Mouse (Mus musculus) kidney, postnatal 4 days (tissue): Measurements from ENCODE around the gene Lama2.

Experiments
- DNase-seq, 2 experiments: peaks; one replicate each; pipeline ENCODE4 v3.0.0; 2021; ENCODE audit warnings: mixed read lengths in 2 of 2

The Lama2 gene

GRCm38 (mm10) chr10:27382887-27383609, 236.5 kb downstream of the Lama2 start:
- no peak for DNase-seq

- DNase-seq: no peak
These were observed 241.3 kb downstream of the Lama2 start for GRCm38 (mm10) chr10:27378286-27378685.

GRCm38 (mm10) chr10:27344278-27344677, 275.3 kb downstream of the Lama2 start:
- DNase-seq: no peak

- DNase-seq: no peak
These were observed 297.1 kb downstream of the Lama2 start for GRCm38 (mm10) chr10:27322410-27322990.

GRCm38 (mm10) chr10:27307444-27307843, 312.1 kb downstream of the Lama2 start:
- DNase-seq: no peak

GRCm38 (mm10) chr10:27305301-27305700, 314.3 kb downstream of the Lama2 start:
- DNase-seq: no peak

- peak; percentile 5 to 7 for DNase-seq
These were observed 334.3 kb downstream of the Lama2 start for GRCm38 (mm10) chr10:27285098-27285860.

- no peak for DNase-seq
These were observed 352.1 kb downstream of the Lama2 start for GRCm38 (mm10) chr10:27267432-27267831.

GRCm38 (mm10) chr10:27265812-27266211, 353.7 kb downstream of the Lama2 start:
- DNase-seq: no peak

GRCm38 (mm10) chr10:27264713-27265112, 354.8 kb downstream of the Lama2 start:
- DNase-seq: no peak

- no peak for DNase-seq
These were observed 369.8 kb downstream of the Lama2 start for GRCm38 (mm10) chr10:27249741-27250140.

- DNase-seq: no peak
These were observed 384.8 kb downstream of the Lama2 start for GRCm38 (mm10) chr10:27234755-27235154.

- DNase-seq: no peak
These were observed 386.0 kb downstream of the Lama2 start for GRCm38 (mm10) chr10:27233577-27233976.

- no peak for DNase-seq
These were observed 395.7 kb downstream of the Lama2 start for GRCm38 (mm10) chr10:27223815-27224375.

GRCm38 (mm10) chr10:27222639-27223315, 396.8 kb downstream of the Lama2 start:
- DNase-seq: peak in 1 of 2 experiments; percentile 4

GRCm38 (mm10) chr10:27219698-27220097, 399.9 kb downstream of the Lama2 start:
- no peak for DNase-seq

GRCm38 (mm10) chr10:27207320-27207719, 412.2 kb downstream of the Lama2 start:
- DNase-seq: no peak

- DNase-seq: no peak
These were observed 421.1 kb downstream of the Lama2 start for GRCm38 (mm10) chr10:27198443-27198842.

- DNase-seq: no peak
These were observed 425.3 kb downstream of the Lama2 start for GRCm38 (mm10) chr10:27193986-27194908.

- no peak for DNase-seq
These were observed 430.8 kb downstream of the Lama2 start for GRCm38 (mm10) chr10:27188630-27189365.

GRCm38 (mm10) chr10:27184185-27184584, 435.4 kb downstream of the Lama2 start:
- DNase-seq: no peak
